Mouse (Mus musculus) cerebellum, postnatal 25 days (tissue): Measurements from ENCODE around the gene Hoxb3.

Experiments used
- DNase-seq, 2 experiments: peaks; one replicate each; pipeline ENCODE4 v3.0.0; 2021; ENCODE audit warnings: mixed read lengths in 2 of 2

The Hoxb3 gene

DNA sequence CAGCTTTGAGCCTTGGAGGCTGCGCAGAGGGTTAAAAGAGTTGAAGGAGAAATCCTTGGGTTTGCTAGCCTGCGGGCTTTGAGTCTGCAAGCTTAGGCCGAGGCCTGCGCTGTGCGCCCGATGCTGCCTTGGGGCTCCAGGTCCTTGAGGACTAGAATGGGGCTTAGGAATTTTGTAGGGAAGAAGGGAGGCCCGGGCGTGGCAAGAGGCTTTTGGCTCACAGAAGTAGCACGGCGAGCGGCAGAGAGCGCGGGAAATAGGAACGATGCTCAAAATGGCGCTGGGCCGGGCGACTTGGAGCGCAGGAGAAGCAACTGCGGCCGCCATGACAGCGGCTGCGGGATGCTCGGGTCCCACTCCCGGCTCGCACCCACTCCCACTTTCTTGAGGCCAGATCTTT lies 31.2 kb downstream of the Hoxb3 start:
- no peak for DNase-seq

DNA sequence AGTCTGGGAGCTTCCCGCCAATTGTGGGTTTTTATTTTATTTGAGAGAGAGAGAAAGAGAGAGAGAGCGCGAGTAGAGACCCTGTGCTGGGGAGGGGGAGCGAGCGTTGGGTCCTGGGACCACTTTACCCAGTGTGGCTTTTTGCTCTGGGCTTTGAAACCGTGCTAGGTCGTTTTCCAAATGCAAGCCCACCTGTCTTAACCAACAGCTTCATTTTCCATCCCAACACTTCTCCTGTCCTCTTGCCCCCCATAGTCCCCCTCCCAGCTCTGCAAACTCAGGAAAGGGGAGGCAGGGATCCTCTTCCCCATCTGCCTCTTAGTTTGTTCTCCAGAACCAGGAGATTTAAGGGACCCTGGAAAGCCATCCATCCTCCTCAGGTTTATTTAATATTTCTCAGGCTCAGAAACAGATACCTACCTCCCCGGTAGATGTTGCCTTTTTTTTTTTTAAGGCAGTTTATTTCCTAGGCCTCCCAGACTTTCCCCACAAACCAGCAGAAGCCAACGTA lies 31.7 kb downstream of the Hoxb3 start:
- no peak for DNase-seq

DNA sequence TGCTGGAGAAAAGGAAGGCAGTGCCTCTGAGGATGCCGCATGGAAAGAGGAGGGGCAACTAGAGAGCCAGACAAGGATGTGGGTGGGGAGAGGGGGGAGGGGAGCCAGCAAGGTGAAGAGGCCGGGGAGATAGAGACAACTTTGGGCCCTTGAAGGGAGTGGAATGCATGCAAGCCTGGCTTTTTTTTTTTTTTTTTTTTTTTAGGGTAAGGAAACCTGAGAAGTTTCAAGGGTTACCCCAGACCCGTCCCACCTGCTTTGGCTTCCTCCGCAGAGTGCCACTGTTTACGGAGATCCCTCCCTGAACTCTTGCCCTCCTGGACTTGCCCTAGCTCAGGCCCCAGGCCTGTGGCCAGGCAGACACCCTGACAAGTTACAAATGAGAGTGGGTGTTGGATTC lies 40.7 kb downstream of the Hoxb3 start:
- no peak for DNase-seq

DNA sequence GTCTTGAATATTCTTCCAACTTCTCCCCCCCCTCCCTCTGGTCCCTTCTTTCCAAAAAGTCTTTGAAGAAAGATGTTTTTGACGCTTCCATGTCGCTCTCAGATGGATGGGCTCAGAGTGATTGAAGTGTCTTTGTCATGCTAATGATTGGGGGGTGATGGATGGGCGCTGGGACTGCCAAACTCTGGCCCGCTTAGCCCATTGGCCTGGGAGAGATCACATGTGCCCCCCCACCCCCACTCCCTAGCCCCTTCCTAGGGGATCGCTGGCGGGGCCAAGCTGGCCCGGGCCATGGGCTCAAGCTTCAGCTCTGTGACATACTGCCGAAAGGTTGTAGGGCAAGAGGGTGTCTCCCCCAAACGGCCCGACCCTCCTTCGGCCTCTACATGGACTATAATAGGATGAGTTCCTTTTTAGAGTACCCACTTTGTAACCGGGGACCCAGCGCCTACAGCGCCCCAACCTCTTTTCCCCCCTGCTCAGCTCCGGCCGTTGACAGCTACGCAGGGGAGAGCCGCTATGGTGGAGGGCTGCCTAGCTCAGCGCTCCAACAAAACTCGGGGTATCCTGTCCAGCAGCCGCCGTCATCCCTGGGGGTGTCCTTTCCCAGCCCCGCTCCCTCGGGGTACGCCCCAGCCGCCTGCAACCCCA lies 42.4 kb downstream of the Hoxb3 start, which contains the start of gene Hoxb1:
TSS of gene Hoxb1 (plus strand) at position 312 of the 651 bp plus-strand sequence.
- DNase-seq, result no peak

DNA sequence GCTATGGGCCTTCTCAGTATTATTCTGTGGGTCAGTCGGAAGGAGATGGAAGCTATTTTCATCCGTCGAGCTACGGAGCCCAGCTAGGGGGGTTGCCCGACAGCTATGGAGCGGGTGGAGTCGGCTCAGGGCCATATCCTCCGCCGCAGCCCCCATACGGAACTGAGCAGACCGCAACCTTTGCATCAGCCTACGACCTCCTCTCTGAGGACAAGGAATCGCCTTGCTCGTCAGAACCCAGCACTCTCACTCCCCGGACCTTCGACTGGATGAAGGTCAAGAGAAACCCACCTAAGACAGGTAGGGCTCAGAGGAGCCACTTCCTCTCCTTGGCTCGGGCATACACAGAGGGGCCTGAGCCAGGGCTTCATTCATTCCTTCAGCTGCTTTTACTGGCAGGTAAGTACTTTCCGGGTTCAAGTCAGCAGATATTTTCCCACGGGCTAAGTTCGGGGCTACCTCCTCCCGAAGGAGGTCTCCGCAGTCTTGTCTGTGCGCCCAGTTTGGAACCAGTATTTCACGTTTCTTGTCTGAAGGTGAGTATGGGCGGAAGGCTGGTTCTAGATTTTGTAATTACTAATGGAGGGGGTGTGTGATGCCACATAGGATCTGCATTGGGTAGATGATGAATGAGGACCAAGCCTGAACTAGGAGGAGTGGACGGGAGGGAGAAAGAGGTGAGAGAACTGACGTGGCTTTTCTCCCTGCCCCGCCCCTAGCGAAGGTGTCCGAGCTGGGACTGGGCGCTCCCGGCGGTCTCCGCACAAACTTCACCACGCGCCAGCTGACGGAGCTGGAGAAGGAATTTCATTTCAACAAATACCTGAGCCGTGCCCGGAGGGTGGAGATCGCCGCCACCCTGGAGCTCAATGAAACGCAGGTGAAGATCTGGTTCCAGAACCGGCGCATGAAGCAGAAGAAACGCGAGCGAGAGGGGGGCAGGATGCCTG lies 43.2 kb downstream of the Hoxb3 start:
- DNase-seq, result no peak

DNA sequence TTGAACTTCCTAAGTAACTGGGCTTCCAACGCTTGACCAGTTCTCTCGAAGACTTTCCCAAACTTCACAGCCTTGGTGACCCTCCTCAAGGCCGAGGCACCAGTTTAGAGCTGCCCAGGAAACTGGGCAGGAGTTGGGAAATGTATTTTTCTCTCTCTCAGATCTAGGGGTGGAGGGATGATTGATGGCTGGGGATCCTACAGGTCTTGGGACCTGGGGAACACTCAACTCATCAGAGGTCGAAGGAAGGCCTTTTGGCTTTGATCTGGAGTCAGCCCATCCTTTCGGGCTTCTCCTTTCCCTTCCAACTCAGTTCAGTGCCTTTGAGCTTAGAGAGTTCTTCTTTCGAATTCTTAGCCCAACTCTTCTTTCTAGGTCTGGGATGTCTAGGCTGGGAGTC lies 44.0 kb downstream of the Hoxb3 start:
- no peak for DNase-seq

DNA sequence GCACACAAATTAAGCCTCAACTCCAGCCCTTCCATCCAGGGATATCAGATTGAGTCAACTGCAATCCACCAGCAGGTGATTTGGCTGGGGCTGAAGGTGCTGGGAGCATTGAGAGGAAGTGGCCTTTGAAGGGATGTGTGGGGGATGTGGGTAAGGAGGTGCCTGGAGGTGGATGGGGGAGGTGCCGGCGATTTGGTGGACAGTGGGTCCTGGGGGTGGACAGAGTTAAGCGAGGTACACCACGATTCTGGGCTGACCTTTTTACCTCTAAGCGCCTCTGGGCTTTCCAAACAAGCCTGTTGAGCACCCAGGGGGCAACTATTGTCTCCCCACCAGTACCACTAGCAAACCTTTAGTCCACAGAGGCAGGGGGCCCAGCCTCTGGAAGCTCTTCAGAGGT lies 45.6 kb downstream of the Hoxb3 start:
- DNase-seq, result no peak

DNA sequence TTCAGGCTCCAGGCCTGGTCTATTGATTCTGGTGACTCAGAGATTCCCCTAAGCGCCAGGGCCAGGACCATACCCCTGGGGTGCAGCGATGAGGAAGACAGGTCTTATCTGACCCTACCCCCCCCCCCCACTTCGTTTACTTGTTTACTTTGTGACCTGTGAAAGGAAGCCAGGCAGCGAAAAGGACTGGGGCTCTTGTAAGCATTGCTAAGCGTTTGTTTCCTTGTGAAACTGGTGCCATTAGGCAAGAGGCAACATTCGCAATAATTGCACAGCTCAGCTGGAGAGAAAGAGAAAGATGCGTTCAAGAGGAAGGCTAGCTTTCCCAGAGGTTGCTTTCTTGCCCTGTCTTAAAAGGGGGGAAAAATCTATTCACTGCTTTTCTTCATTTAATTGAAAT lies 46.0 kb downstream of the Hoxb3 start:
- DNase-seq, result no peak

DNA sequence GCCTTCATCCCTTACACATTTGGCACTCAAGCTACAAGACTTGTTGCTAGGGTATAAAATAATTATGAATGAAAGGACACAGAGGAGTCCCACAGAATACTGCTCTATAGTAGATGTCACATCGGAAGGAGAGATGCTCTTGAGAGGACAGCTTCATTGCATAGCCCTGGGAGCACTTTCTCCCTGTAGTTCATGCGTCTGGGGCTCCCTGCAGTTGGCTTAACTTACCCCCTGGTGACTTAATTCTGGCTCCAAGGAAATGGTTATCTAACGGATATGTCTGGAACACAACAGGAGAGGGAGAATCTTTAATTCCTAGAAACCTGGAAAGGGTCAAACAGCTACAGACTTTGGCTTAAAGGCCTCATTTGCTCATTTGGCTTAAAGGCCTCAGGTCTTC lies 48.6 kb downstream of the Hoxb3 start:
- DNase-seq, result no peak

DNA sequence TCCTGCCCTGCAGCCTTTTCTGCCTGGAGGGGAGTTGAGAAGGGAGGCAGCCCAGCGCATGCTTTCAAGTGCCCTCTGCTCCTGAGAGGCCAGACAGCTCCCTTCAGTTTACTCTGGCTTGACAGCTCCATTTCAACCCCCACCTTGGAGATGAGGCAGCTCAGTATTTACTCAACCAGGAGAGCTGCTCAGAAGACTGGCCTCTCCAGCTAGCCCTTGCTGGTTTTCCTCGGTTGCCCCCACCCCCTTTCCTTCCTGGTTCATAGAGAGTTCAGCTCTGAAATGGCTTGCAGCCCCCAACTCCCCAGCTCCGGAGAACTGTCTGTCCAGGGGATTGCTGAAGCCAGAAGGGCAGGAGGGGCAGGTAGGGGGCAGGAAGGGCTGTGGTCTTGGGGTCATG lies 49.4 kb downstream of the Hoxb3 start:
- no peak for DNase-seq

DNA sequence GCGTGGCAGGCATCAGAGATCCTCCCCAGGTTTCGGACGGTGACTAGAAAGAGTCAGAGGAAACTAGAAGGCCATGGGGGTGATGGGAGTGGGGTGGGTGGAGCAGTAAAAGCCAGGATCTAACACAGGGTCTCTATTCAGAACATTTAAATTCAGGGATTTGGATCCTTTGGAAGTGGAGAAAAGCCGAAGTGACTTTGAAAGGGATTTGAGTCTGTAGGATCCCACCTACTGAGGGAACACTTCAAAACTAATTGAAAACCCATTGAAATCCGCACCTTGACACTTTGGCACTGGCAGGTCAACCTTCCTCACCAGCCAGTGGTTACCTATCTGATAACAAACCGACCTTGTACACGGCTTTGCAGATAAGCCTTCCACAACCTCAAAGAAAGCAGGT lies 51.7 kb downstream of the Hoxb3 start:
- DNase-seq, result no peak

DNA sequence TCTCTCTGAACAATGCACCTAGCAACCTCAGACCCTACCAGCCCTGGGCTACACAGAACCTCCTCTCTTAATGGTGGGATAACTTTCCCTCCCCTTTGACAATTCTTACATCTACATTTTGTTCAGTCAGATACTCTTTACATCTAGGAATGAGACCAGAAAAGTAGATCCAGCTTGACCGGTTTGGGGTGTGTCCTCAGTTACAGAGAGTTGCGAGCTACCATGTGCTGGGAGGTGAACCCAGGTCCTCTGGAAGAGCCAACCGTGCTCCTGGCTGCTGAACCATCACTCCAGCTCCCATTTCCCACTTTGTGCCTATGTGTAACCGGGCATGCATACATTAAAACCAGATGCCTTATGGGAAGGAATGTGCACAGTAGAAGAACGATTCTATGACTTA lies 60.3 kb downstream of the Hoxb3 start:
- DNase-seq, result no peak

DNA sequence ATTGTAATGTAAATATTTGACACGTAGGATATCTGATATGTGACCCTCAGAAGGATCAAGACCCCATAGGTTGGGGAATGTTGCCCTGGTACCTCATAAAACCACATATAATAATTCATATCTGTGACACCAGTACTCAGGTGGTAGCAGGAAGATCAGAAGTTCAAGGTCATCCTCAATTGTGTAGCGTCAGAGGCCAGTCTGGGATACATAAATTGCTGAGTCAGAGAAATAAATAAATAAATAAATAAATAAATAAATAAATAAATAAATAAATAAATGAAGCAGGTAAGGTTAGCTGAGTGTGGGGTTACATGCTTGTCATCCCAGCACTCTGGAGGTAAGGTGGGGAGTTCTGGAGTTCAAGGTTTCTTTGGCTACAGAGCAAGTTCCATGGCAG lies 64.5 kb downstream of the Hoxb3 start:
- DNase-seq, result no peak

DNA sequence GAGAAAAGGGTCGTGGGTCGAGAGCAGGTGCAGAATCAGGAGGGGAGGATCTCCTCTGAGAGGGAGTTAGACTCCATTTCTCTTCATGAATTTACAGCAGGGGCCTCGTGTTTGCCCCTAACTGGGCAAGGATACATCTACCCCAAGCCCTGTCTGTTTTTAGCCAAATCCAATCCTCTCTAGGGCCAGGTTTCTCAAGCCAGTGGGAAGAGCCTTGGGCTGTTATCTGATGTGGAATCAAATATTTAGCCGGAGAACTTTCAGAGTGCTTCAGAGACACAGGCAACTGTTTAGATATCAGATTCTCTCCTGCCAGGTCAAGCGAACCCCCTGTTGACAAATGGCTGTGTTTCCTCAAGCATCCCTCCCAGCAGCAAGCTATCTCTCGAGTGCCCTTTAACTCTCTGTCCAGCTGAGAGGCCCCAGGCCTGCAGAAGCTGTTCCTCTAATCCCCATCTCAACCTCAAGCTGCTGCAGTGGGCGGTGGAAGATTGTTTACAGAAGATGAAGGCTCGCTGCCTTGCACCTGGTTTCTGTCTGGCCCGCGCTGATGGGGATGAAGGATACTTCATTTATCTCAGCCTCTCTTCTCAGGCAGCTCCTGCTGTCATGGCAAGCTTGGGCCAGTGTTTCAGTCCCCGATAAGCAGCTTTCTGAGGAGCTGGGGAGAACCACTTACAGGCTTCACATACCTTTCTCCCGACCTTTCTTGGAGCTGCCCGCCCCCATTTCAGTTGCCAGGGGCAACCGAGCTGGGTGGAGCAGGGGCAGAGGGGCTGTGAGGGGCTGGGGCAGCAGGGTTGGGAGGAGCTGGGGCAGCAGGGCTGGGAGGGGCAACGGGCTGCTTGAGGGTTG lies 73.9 kb downstream of the Hoxb3 start:
- no peak for DNase-seq
